Mouse (Mus musculus): ENCODE data around the gene F11r.
A peak's percentile ranks its signal among the peaks of the same experiment; 100 is the strongest.

F11r gene

DNA sequence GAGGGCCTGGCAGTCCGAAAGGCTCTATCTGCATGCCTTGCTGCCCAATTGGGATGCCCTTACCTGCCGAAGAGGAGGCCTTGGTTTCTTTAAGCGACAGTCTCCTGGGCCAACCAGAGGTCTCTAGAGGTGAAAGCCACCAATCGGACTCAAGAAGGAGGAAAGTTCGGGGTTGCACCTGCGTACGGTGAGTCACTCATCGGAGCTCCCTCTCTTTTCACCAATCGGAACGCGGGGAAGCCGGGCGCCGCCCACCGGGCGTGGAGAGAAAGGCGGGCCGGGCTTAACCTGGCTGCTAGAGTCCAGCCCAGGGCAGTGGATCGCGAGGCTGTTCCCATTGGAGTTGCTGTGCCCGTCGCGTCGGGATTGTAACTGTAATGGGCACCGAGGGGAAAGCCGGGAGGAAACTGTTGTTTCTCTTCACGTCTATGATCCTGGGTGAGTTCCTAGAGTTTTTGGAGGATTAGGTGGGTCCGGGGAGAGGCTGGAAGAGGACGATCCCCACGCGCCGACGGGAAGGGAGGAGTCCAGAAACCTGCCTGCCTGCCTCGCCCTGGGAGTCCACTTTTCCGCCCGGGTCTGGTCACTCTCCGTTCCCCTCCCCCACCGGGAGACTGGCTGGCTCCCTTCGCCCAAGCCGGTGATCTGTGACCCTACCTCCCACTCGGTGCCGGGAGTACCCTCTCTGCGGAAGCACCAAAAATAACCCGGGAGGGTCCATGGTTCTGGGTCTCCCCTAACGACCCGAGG lies at the start of gene F11r:
Gene F11r (plus strand): TSS at position 272 of the 750 bp plus-strand sequence.
- DNase-seq (ENCODE audit: low read depth, low spot score) = peak; percentile 16

- DNase-seq (ENCODE audit: low read depth, low spot score) = peak; percentile 32
These were observed 48.8 kb upstream of the F11r start, which contains the start of gene Arhgap30 for GRCm38 (mm10) chr1:171388376-171389102. Arhgap30 (plus strand) TSS chr1:171388954.

GRCm38 (mm10) chr1:171390101-171390500 lies 47.2 kb upstream of the F11r start:
- DNase-seq (ENCODE audit: low read depth, low spot score) = no peak

DNA sequence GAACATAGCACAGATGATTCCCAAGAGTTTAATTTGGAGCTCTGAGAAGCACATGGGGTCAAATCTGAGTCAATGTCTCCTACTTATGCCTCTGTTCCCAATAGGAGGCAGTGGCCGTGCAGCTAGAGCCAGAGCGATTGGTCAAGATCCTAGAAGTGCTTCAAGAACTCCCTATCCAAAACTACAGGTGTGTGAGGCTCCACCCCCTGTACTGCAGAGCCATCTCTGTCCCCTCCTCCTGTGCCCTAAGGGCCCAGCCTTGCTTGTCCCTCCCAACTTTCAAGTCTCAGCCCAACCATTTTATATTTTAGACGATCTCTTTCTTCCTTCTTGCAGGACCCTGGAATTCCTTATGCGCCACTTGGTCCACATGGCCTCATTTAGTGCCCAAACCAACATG lies 35.5 kb upstream of the F11r start:
- DNase-seq (ENCODE audit: low read depth, low spot score) = no peak

DNA sequence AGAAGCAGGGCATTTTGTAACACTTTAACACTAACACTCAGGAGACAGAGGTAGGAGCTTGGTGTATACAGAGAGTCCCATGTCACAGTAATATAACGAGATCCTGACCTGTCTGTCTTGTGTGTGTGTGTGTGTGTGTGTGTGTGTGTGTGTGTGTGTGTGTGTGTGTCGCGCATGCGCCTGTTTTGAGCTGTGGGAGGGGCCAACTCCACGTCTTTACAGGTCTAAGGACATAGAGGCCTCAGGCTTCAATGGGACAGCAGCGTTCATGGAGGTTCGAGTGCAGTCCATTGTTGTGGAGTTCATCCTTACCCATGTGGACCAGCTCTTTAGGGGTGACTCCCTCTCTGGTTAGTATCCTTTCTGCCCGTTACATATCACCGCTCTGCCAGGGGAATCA lies 34.3 kb upstream of the F11r start:
- DNase-seq (ENCODE audit: low read depth, low spot score) = no peak

- DNase-seq (ENCODE audit: low read depth, low spot score) = no peak
These were observed 30.1 kb upstream of the F11r start for GRCm38 (mm10) chr1:171407263-171407662.

GRCm38 (mm10) chr1:171410231-171410630 lies 27.1 kb upstream of the F11r start:
- DNase-seq (ENCODE audit: low read depth, low spot score) = no peak

- peak; percentile 93 for DNase-seq (ENCODE audit: low read depth, low spot score)
These were observed 26.3 kb upstream of the F11r start, which contains the start of gene Usf1 for GRCm38 (mm10) chr1:171410947-171411484. Usf1 (plus strand) TSS chr1:171411313.

DNA sequence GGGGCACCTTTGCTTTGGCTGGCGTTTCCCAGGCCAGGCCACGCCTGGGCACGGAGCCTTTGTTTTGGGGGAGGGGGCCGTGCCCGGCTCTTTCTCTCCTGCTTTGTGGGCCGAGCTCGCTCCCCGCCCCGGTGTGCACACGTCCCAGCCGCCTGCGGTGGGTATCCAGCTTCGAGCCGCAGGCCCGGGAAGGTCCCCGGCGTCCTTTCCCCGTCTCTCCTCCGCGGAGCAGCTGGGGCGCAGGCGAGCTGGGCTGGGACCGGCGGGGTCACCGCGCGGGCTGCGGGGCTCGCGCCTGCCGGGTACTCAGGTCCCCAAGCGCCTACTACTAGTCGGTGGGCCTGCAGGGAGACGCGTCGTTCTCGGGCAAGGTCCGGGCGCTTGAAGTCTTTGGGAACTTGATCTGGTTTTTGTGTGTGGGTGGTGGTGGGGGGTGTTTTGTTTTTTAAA lies 25.8 kb upstream of the F11r start:
- no peak for DNase-seq (ENCODE audit: low read depth, low spot score)

- peak; percentile 33 for DNase-seq (ENCODE audit: low read depth, low spot score)
These were observed 25.3 kb upstream of the F11r start for GRCm38 (mm10) chr1:171412001-171412441.

DNA sequence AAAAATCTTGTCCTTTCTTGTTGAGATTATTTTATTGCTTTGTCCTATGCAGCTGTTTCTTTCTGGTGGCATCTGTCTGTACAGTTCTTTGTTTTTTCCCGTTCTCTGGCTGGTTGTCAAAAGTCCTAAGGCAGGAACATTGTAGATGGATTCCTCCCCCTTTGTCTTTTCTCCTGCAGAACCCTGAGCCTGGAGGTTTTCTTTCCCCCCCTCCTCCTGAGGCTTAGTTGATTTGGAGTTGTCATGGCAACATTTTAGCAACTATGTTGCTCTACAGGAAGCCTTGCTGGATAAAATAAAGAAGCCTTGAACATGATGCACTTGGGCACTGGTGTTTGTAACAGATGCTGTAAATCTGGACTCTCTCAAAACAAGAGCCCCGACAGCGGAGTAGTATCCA lies 24.9 kb upstream of the F11r start:
- peak; percentile 58 for DNase-seq (ENCODE audit: low read depth, low spot score)

GRCm38 (mm10) chr1:171413608-171414007 lies 23.7 kb upstream of the F11r start:
- no peak for DNase-seq (ENCODE audit: low read depth, low spot score)

GRCm38 (mm10) chr1:171418660-171419059 lies 18.7 kb upstream of the F11r start, which contains the start of gene Tstd1:
Tstd1 (plus strand) TSS chr1:171418872.
- no peak for DNase-seq (ENCODE audit: low read depth, low spot score)

DNA sequence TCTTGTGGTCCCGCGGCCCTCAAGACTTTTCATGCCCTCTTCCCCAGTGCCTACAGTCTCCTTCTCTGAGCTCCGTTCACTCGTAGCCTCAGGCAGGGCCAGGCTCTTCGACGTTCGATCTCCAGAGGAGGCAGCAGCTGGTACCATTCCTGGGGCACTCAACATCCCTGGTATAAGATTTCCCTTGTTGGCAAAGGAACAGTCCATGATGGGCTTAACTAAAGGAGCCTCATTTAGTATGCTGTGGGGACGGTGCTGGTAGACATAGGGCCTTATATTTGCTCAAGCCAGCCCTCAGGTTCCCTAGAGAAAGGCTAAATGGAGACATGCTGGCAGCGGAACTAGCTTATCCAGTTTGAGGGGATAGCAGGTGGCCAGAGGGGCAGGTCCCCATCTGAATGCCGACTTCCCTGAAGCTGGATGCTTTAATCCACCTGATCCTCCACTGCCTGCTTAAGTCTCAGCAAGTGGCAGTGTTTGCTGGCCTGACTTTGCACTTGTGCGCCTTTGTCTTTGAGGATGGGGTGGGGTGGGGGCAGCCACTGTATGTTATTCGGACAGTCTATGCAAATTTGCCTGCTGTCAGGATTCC lies 17.9 kb upstream of the F11r start:
- DNase-seq (ENCODE audit: low read depth, low spot score) = no peak

DNA sequence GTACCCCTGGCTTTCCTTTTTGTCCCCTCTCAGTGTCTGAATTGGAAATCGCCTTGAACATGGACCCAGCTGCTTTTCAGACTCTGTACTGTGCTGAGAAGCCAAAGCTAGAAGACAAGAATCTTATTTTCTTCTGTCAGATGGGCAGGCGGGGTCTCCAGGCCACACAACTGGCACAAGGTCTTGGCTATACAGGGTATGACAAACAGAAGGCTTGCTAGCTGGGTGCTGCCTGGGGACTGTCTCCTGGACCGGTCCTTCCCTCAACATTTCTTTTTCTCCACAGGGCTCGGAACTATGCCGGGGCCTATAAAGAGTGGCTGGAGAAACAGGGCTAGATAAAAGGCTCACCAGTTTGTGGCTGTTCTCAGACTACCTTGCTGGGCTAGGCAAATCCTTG lies 17.4 kb upstream of the F11r start:
- DNase-seq (ENCODE audit: low read depth, low spot score) = no peak

- no peak for DNase-seq (ENCODE audit: low read depth, low spot score)
These were observed 14.7 kb upstream of the F11r start for GRCm38 (mm10) chr1:171422504-171423095.

DNA sequence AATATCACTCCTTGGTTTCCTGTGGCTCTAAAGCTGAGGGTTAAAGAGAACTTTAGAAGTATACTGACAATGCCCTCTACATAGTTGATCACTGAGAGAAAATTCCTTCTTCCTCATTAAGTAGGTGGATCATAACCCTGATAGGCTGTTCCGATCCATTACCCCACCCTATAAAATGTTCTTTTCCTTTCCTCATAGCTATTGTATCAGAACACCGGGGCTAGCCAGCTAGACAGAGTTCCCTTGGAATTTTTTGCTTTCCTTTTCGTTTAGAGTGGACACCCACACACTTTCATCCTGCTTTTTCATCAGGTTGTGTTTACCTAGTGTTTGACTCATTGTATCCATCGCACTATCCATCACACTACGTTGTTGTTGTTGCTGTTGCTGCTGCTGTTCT lies 12.7 kb upstream of the F11r start:
- DNase-seq (ENCODE audit: low read depth, low spot score) = no peak

- DNase-seq (ENCODE audit: low read depth, low spot score) = no peak
These were observed 12.2 kb upstream of the F11r start for GRCm38 (mm10) chr1:171425126-171425525.

- no peak for DNase-seq (ENCODE audit: low read depth, low spot score)
These were observed 5.2 kb upstream of the F11r start for GRCm38 (mm10) chr1:171432158-171432557.

- no peak for DNase-seq (ENCODE audit: low read depth, low spot score)
These were observed 2.0 kb upstream of the F11r start for GRCm38 (mm10) chr1:171435288-171435814.

DNA sequence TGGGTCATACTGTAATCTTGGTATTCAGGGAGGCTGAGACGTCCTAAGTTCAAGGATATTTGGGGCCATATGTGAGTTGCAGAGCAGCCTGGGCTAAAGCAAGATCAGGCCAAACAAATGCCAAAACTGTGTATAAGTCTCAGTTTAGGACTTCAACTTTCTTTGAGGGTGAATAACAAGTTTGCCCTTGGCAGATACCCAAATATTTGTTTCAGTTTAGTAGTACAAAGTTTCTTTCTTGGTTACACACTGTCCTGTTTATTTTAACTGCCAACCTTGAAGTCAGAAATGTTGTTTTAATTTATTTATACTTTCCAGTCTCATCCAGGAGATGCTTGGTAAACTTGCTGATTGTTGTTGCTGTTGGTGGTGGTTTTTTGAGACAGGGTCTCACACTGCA lies 1.4 kb upstream of the F11r start:
- DNase-seq (ENCODE audit: low read depth, low spot score) = no peak

Data from telencephalon, adult 2 months (tissue).